Mouse (Mus musculus) T-helper 1 cell (primary cell): ENCODE measurements around the gene Ryk.

Experiments used
- in situ Hi-C: fragments of 300-600 bp; cut with MboI, MseI; formaldehyde crosslinking; loops from one replicate; pipeline ENCODE4 v1.15.1; 2025; ENCODE audit warnings: high pct_unique_total_duplicates

Ryk gene

GRCm38 (mm10) chr9:102858283-102858682 lies 23.6 kb downstream of the Ryk start:
- in situ Hi-C loops, result no loop called here

- in situ Hi-C loops, result no loop called here
These were observed 24.7 kb downstream of the Ryk start for GRCm38 (mm10) chr9:102859399-102859798.

GRCm38 (mm10) chr9:102859963-102860362 lies 25.2 kb downstream of the Ryk start:
- in situ Hi-C loops, result no loop called here

- in situ Hi-C loops, result no loop called here
These were observed 26.2 kb downstream of the Ryk start for GRCm38 (mm10) chr9:102860802-102861469.

- in situ Hi-C loops, result no loop called here
These were observed 27.1 kb downstream of the Ryk start for GRCm38 (mm10) chr9:102861789-102862188.

- in situ Hi-C loops, result no loop called here
These were observed 27.5 kb downstream of the Ryk start for GRCm38 (mm10) chr9:102862260-102862659.

GRCm38 (mm10) chr9:102863876-102864545 lies 29.3 kb downstream of the Ryk start:
- in situ Hi-C loops, result no loop called here

- in situ Hi-C loops, result no loop called here
These were observed 30.2 kb downstream of the Ryk start for GRCm38 (mm10) chr9:102864931-102865330.

GRCm38 (mm10) chr9:102865946-102866737 lies 31.4 kb downstream of the Ryk start:
- in situ Hi-C loops, result no loop called here

- in situ Hi-C loops, result no loop called here
These were observed 32.2 kb downstream of the Ryk start for GRCm38 (mm10) chr9:102866893-102867292.

- in situ Hi-C loops, result no loop called here
These were observed 32.8 kb downstream of the Ryk start for GRCm38 (mm10) chr9:102867516-102867915.

GRCm38 (mm10) chr9:102868451-102868850 lies 33.7 kb downstream of the Ryk start:
- in situ Hi-C loops, result no loop called here

- in situ Hi-C loops, result loop anchor here (5.0 kb wide), 2 partner anchors 169 to 239 kb away; no protein-coding TSS in a partner anchor
These were observed 41.5 kb downstream of the Ryk start for GRCm38 (mm10) chr9:102876054-102876690.

- in situ Hi-C loops, result loop anchor here (5.0 kb wide), 2 partner anchors 171 to 241 kb away; no protein-coding TSS in a partner anchor
These were observed 43.2 kb downstream of the Ryk start for GRCm38 (mm10) chr9:102877916-102878315.

GRCm38 (mm10) chr9:102879545-102879944 lies 44.8 kb downstream of the Ryk start:
- in situ Hi-C loops, result loop anchor here (5.0 kb wide), 2 partner anchors 172 to 242 kb away; no protein-coding TSS in a partner anchor

GRCm38 (mm10) chr9:102884703-102885102 lies 50.0 kb downstream of the Ryk start:
- in situ Hi-C loops, result no loop called here

- in situ Hi-C loops, result no loop called here
These were observed 55.4 kb downstream of the Ryk start for GRCm38 (mm10) chr9:102890166-102890565.

- in situ Hi-C loops, result no loop called here
These were observed 58.0 kb downstream of the Ryk start for GRCm38 (mm10) chr9:102892480-102893355.

GRCm38 (mm10) chr9:102893356-102893870 lies 58.7 kb downstream of the Ryk start:
- in situ Hi-C loops, result no loop called here

GRCm38 (mm10) chr9:102899916-102900315 lies 65.2 kb downstream of the Ryk start:
- in situ Hi-C loops, result no loop called here

GRCm38 (mm10) chr9:102902308-102902707 lies 67.6 kb downstream of the Ryk start:
- in situ Hi-C loops, result no loop called here
